Mouse (Mus musculus): ENCODE data around the gene Ube2g2. TPM values are rescaled to one million over a fixed set of nuclear protein-coding genes. Genes with fewer than 3 reads are reported as not detected.
A peak's percentile ranks its signal among the peaks of the same experiment; 100 is the strongest.

Ube2g2 gene
- total and polyA plus RNA-seq, 3 experiments = 28.7 to 59.4 (median 40.8) TPM

DNA sequence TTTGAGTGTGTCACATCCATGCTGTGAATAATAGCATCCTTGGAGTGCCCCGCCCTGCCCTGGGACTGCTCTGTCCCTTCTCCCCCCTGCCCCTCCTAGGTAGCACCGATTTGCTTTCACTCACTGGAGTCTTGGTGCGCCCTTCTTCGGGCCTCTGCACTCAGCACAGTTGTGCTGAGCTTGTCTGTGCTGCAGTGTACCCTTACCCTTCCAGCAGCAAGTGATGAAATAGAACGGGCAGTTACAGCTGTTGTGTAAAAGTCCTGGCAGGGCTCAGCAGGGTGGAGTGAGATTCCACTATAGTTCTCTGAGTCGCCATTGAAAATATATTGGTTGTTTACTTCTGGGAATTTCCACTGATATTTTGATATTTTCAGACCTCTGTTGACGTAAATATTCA lies 4.0 kb downstream of the Ube2g2 start:
- Histone ChIP-seq H3K36me3 (replicated peaks in 1 of 2; ENCODE audit: control insufficient read depth in 1 of 2, insufficient read depth in 1 of 2, low read length in 1 of 2) (peaks cover 18 to 54% of the 10 kb centered on the region in 2 experiments), H3K9me3 (replicated peaks; ENCODE audit: low read length) (no peaks in the 10 kb centered on the region), H3K4me2 (ENCODE audit: insufficient read depth, low read depth, poor library complexity, severe bottlenecking) (no peak overlapping the region), H3K9ac (ENCODE audit: insufficient read depth, low read depth) (no peak overlapping the region), H3K4me1 (ENCODE audit: control insufficient read depth in 1 of 2, insufficient read depth in 2 of 2) (peaks cover 12 to 68% of the 10 kb centered on the region in 2 experiments), H3K27ac (ENCODE audit: insufficient read depth, low read depth) (no peak overlapping the region), H3K4me3 (replicated peaks in 1 of 3; ENCODE audit: low read depth in 2 of 3, low read length in 2 of 3, poor library complexity in 1 of 3) (no peak overlapping the region), H3K27me3 (replicated peaks) (no peaks in the 10 kb centered on the region), H3K79me2 (replicated peaks; ENCODE audit: control insufficient read depth, extremely low read depth, insufficient read depth, poor library complexity, severe bottlenecking) (peaks cover 80% of the 10 kb centered on the region)
- DNase-seq (ENCODE audit: extremely low read depth) = no peak
- no peak for TF ChIP-seq TCF12 (IDR thresholded peaks at IDR 0.05; ENCODE audit: low read depth, low read length)
- no peak for TF ChIP-seq MAX (IDR thresholded peaks at IDR 0.05; ENCODE audit: low read length)
- no peak for TF ChIP-seq POLR2AphosphoS2 (IDR thresholded peaks at IDR 0.05; ENCODE audit: low read depth, low read length)
- in situ Hi-C loops (cut with MboI; ENCODE audit: low pct_ligation_motif_present, low pct_unique_long_range_greater_than_20kb, low sequenced_read_pairs) (loop anchor here (10.0 to 25.0 kb wide), 2 partner anchors 111 to 261 kb away; partner anchors contain the start of gene Fam207a), dilution Hi-C loops (cut with MboI; ENCODE audit: extremely low pct_ligation_motif_present, extremely low pct_unique_long_range_greater_than_20kb, low sequenced_read_pairs) (no loop called here)

DNA sequence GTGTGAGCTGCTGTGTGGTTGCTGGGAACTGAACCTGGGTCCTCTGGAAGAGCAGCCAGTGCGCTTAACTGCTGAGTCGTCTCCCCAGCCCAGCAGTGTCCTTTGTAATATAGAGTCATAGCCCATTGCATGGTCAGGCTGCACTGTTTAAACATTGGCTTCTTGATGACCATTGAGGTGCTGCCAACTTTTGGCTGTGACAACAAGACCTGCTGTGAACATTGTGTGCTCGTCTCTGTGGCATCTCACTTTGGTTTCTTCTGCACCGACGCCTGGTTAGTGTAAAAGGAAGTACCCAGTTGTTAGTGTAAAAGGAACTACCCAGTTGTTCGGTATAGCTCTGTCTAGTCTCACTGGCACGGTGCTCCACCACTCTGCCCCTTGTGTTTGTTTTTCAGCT lies 4.5 kb downstream of the Ube2g2 start:
- dilution Hi-C loops (cut with MboI; ENCODE audit: extremely low pct_ligation_motif_present, extremely low pct_unique_long_range_greater_than_20kb, low sequenced_read_pairs) (no loop called here), in situ Hi-C loops (cut with MboI; ENCODE audit: low pct_ligation_motif_present, low pct_unique_long_range_greater_than_20kb, low sequenced_read_pairs) (loop anchor here (10.0 to 25.0 kb wide), 2 partner anchors 112 to 261 kb away; partner anchors contain the start of gene Fam207a)
- no peaks in the 10 kb centered on the region for H3K9me3 ChIP-seq (replicated peaks; ENCODE audit: low read length)
- H3K4me3 ChIP-seq (replicated peaks in 1 of 3; ENCODE audit: low read depth in 2 of 3, low read length in 2 of 3, poor library complexity in 1 of 3) = no peak overlapping the region
- H3K27me3 ChIP-seq (replicated peaks) = no peaks in the 10 kb centered on the region
- H3K79me2 ChIP-seq (replicated peaks; ENCODE audit: control insufficient read depth, extremely low read depth, insufficient read depth, poor library complexity, severe bottlenecking) = peaks cover 80% of the 10 kb centered on the region
- H3K4me2 ChIP-seq (ENCODE audit: insufficient read depth, low read depth, poor library complexity, severe bottlenecking) = no peak overlapping the region
- peaks cover 12 to 71% of the 10 kb centered on the region in 2 experiments for H3K4me1 ChIP-seq (ENCODE audit: control insufficient read depth in 1 of 2, insufficient read depth in 2 of 2)
- H3K27ac ChIP-seq (ENCODE audit: insufficient read depth, low read depth) = peak overlapping the region; percentile 10; the same call in 1 of the 2 replicates
- peaks cover 21 to 60% of the 10 kb centered on the region in 2 experiments for H3K36me3 ChIP-seq (replicated peaks in 1 of 2; ENCODE audit: control insufficient read depth in 1 of 2, insufficient read depth in 1 of 2, low read length in 1 of 2)
- no peak overlapping the region for H3K9ac ChIP-seq (ENCODE audit: insufficient read depth, low read depth)
- TF ChIP-seq TCF12 (IDR thresholded peaks at IDR 0.05; ENCODE audit: low read depth, low read length) (no peak), USF1 (IDR thresholded peaks at IDR 0.05; ENCODE audit: low read depth, low read length) (no peak), EP300 (IDR thresholded peaks at IDR 0.05; ENCODE audit: low read length) (no peak), CTCF (conservative IDR thresholded peaks at IDR 0.05 in 1 of 2, IDR thresholded peaks at IDR 0.05 in 1 of 2; ENCODE audit: low read depth in 2 of 2, low read length in 2 of 2) (no peak), BHLHE40 (IDR thresholded peaks at IDR 0.05; ENCODE audit: low read depth, low read length) (no peak), IRF4 (IDR thresholded peaks at IDR 0.05; ENCODE audit: low read depth, low read length) (no peak), MAX (IDR thresholded peaks at IDR 0.05; ENCODE audit: low read length) (no peak), NRF1 (IDR thresholded peaks at IDR 0.05; ENCODE audit: low read depth, low read length) (no peak), ZC3H11A (IDR thresholded peaks at IDR 0.05; ENCODE audit: low read depth, low read length) (no peak), POLR2AphosphoS2 (IDR thresholded peaks at IDR 0.05; ENCODE audit: low read depth, low read length) (no peak)
- DNase-seq (ENCODE audit: extremely low read depth) = no peak

DNA sequence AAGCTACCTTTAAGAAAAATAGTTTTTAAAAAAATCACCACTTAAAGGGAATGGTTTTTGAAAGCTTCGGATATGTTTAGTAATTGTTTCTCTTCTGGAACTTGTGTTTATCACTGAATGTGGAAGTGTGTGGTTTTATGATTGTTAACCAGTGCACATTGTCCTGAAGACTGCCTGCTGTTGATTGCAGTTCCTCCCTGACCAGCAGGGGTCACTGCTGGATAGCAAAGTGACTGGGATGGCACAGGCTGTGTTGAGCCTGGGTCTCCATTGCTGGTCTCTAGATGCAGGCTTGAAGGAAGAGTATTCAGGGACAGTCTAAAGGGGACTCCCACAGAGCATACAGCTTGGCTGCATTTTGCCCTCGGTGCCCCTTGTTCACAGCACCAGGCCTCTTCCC lies 5.4 kb downstream of the Ube2g2 start:
- Histone ChIP-seq H3K4me2 (ENCODE audit: insufficient read depth, low read depth, poor library complexity, severe bottlenecking) (no peak overlapping the region), H3K27me3 (replicated peaks) (no peaks in the 10 kb centered on the region), H3K9ac (ENCODE audit: insufficient read depth, low read depth) (no peak overlapping the region), H3K36me3 (replicated peaks in 1 of 2; ENCODE audit: control insufficient read depth in 1 of 2, insufficient read depth in 1 of 2, low read length in 1 of 2) (peaks cover 26 to 67% of the 10 kb centered on the region in 2 experiments), H3K27ac (ENCODE audit: insufficient read depth, low read depth) (no peak overlapping the region), H3K79me2 (replicated peaks; ENCODE audit: control insufficient read depth, extremely low read depth, insufficient read depth, poor library complexity, severe bottlenecking) (peaks cover 78% of the 10 kb centered on the region), H3K4me3 (replicated peaks in 1 of 3; ENCODE audit: low read depth in 2 of 3, low read length in 2 of 3, poor library complexity in 1 of 3) (no peak overlapping the region), H3K9me3 (replicated peaks; ENCODE audit: low read length) (no peaks in the 10 kb centered on the region), H3K4me1 (ENCODE audit: control insufficient read depth in 1 of 2, insufficient read depth in 2 of 2) (peaks cover 12 to 77% of the 10 kb centered on the region in 2 experiments)
- peak; percentile 54; the same call in 1 of the 2 replicates for TF ChIP-seq NELFE (IDR thresholded peaks at IDR 0.05; ENCODE audit: low read depth, low read length)
- TF ChIP-seq SMC3 (IDR thresholded peaks at IDR 0.05; ENCODE audit: low read depth, low read length) = peak; percentile 84
- no peak for TF ChIP-seq TBP (conservative IDR thresholded peaks at IDR 0.05; ENCODE audit: low read depth, low read length)
- TF ChIP-seq CTCF (conservative IDR thresholded peaks at IDR 0.05 in 1 of 2, IDR thresholded peaks at IDR 0.05 in 1 of 2; ENCODE audit: low read depth in 2 of 2, low read length in 2 of 2) = peak; percentile 94 to 97
- TF ChIP-seq RAD21 (IDR thresholded peaks at IDR 0.05; ENCODE audit: low read depth, low read length) = peak; percentile 93
- peak; percentile 31; the same call in 1 of the 2 replicates for TF ChIP-seq IRF4 (IDR thresholded peaks at IDR 0.05; ENCODE audit: low read depth, low read length)
- TF ChIP-seq MEF2A (IDR thresholded peaks at IDR 0.05; ENCODE audit: borderline replicate concordance, low read depth, low read length) = 0 out of 2 replicates have a peak, but pooled peaks have one; percentile 24
- TF ChIP-seq MAX (IDR thresholded peaks at IDR 0.05; ENCODE audit: low read length) = no peak
- TF ChIP-seq MYC (IDR thresholded peaks at IDR 0.05; ENCODE audit: low read depth, low read length) = 0 out of 2 replicates have a peak, but pooled peaks have one; percentile 37
- peak; percentile 83 for DNase-seq (ENCODE audit: extremely low read depth)
- in situ Hi-C loops (cut with MboI; ENCODE audit: low pct_ligation_motif_present, low pct_unique_long_range_greater_than_20kb, low sequenced_read_pairs) = loop anchor here (10.0 to 25.0 kb wide), 2 partner anchors 113 to 260 kb away; partner anchors contain the start of gene Fam207a
- dilution Hi-C loops (cut with MboI; ENCODE audit: extremely low pct_ligation_motif_present, extremely low pct_unique_long_range_greater_than_20kb, low sequenced_read_pairs) = no loop called here

All from CH12.LX (cell line).